Mouse (Mus musculus) embryonic facial prominence, embryonic 14.5 days (tissue): Measurements from ENCODE around the gene Igf2bp3. TPM values are rescaled to one million over a fixed set of nuclear protein-coding genes. Genes with fewer than 3 reads are reported as not detected.

Source experiments
- ATAC-seq: fragments of 200-750 bp; cut with Nextera tagmentation; 2 replicates; pipeline ENCODE4 v1.8.0; 2017; ENCODE audit warnings: low read depth, moderate number of reproducible peaks, moderate TSS enrichment
- DNase-seq: peaks from one replicate; pipeline ENCODE4 v3.0.0-alpha.2; 2015; ENCODE audit warnings: low spot score
- H3K27ac ChIP-seq: fragments of 300-500 bp; sonication (generic); replicated peaks from 2 replicates; pipeline ENCODE4 v1.5.1; 2014; ENCODE audit warnings: low read depth, mild to moderate bottlenecking, low read length, moderate library complexity
- H3K27me3 ChIP-seq: fragments of 300-500 bp; sonication (generic); replicated peaks from 2 replicates; pipeline ENCODE4 v1.6.1; 2014; ENCODE audit warnings: low read length; ENCODE audit not compliant: control insufficient read depth, insufficient read depth
- H3K36me3 ChIP-seq: fragments of 300-500 bp; sonication (generic); 2 replicates; pipeline ENCODE4 v1.6.1; 2014; ENCODE audit warnings: low read length, mixed read lengths; ENCODE audit not compliant: control insufficient read depth, insufficient read depth
- H3K4me1 ChIP-seq: fragments of 300-500 bp; sonication (generic); 2 replicates; pipeline ENCODE4 v1.6.1; 2014; ENCODE audit warnings: antibody characterized with exemption, low read length; ENCODE audit not compliant: control insufficient read depth, insufficient read depth
- H3K4me2 ChIP-seq: fragments of 300-500 bp; sonication (generic); 2 replicates; pipeline ENCODE4 v1.6.1; 2014; ENCODE audit warnings: low read depth, mild to moderate bottlenecking, low read length, moderate library complexity, mixed read lengths
- H3K4me3 ChIP-seq: fragments of 300-500 bp; sonication (generic); 2 replicates; pipeline ENCODE4 v1.5.1; 2014; ENCODE audit warnings: low read depth, mild to moderate bottlenecking, low read length
- H3K9ac ChIP-seq: fragments of 300-500 bp; sonication (generic); 2 replicates; pipeline ENCODE4 v1.6.1; 2014; ENCODE audit warnings: low read depth, mild to moderate bottlenecking, low read length, moderate library complexity, mixed read lengths
- H3K9me3 ChIP-seq: fragments of 300-500 bp; sonication (generic); 2 replicates; pipeline ENCODE4 v1.6.1; 2016; ENCODE audit warnings: low read length; ENCODE audit not compliant: control insufficient read depth
- WGBS: fragments of 180-500 bp; shearing (Covaris S2); extraction: QIAGEN DNeasy Blood & Tissue Kit; methylation state at CpG from one replicate; pipeline ENCODE4 v1.1.7; 2014; 5-methylcytosine and 5-hydroxymethylcytosine counted together
- polyA plus RNA-seq: library from polyadenylated mRNA; unstranded; fragments of >200 nt; fragmentation: Nextera tagmentation; extraction: Ambion mirVana; gene quantifications from 2 replicates; pipeline ENCODE4 v1.2.1, GENCODE M21; 2014

Gene Igf2bp3
- polyA plus RNA-seq, 1 experiment from 2014 or later, result 49.4 TPM

- no peaks in the 10 kb centered on the region for H3K27me3 ChIP-seq
- ATAC-seq (no peak), DNase-seq (no peak)
- 89% methylated on average over 1 of the region's 1 CpGs for WGBS
- H3K4me1 ChIP-seq, result peaks cover 19% of the 10 kb centered on the region
- no peak overlapping the region for H3K27ac ChIP-seq
- peaks cover 81% of the 10 kb centered on the region for H3K36me3 ChIP-seq
- no peak overlapping the region for H3K4me3 ChIP-seq
- no peak overlapping the region for H3K4me2 ChIP-seq
- H3K9ac ChIP-seq, result no peak overlapping the region
- no peaks in the 10 kb centered on the region for H3K9me3 ChIP-seq
Measured at GRCm38 (mm10) chr6:49099086-49099485, 115.7 kb downstream of the Igf2bp3 start.

DNA sequence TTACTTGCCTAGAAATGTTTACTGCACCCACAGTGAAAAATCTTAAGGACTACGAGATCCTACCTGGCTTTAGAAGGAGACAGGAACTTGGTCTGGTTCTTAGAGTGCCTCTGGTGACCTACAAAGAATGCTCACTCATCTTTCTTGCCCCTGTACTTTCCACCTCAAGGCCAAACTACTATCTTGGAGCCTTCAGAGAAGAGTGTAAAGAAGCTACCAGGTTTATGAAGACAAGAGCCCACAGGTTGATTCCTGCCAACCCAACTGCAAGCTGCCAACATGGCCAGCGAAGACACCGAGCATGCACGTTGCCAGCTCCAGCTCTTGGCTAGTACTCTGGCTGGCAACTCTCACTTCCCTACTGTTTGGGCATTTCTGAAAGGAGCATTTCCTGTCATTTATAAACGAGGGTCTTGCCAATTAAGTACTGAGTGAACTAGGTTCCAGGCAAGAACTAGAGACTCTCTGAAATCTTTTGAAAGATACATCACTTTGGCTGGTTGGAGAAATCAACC is 117.1 kb downstream of the Igf2bp3 start:
- 74% methylated on average over 5 of the region's 5 CpGs for WGBS
- peaks cover 79% of the 10 kb centered on the region for H3K36me3 ChIP-seq
- peak overlapping the region; percentile 35 for H3K4me2 ChIP-seq
- DNase-seq (no peak), ATAC-seq (no peak)
- H3K27me3 ChIP-seq, result no peaks in the 10 kb centered on the region
- H3K4me1 ChIP-seq, result peaks cover 19% of the 10 kb centered on the region
- no peak overlapping the region for H3K4me3 ChIP-seq
- peak overlapping the region; percentile 68 for H3K27ac ChIP-seq
- H3K9me3 ChIP-seq, result no peaks in the 10 kb centered on the region
- no peak overlapping the region for H3K9ac ChIP-seq

GRCm38 (mm10) chr6:49096933-49097461 is 117.8 kb downstream of the Igf2bp3 start:
- no peaks in the 10 kb centered on the region for H3K9me3 ChIP-seq
- peak overlapping the region; percentile 35 for H3K4me2 ChIP-seq
- ATAC-seq (peak; percentile 66), DNase-seq (peak; percentile 94)
- H3K36me3 ChIP-seq, result peaks cover 79% of the 10 kb centered on the region
- H3K4me3 ChIP-seq, result no peak overlapping the region
- 31% methylated on average over 13 of the region's 13 CpGs for WGBS
- H3K9ac ChIP-seq, result no peak overlapping the region
- no peaks in the 10 kb centered on the region for H3K27me3 ChIP-seq
- H3K4me1 ChIP-seq, result peaks cover 19% of the 10 kb centered on the region
- peak overlapping the region; percentile 68 for H3K27ac ChIP-seq

GRCm38 (mm10) chr6:49096421-49096820 is 118.3 kb downstream of the Igf2bp3 start:
- Histone ChIP-seq H3K4me1 (peaks cover 19% of the 10 kb centered on the region), H3K4me2 (no peak overlapping the region), H3K4me3 (no peak overlapping the region), H3K27ac (peak overlapping the region; percentile 68), H3K9me3 (no peaks in the 10 kb centered on the region), H3K27me3 (no peaks in the 10 kb centered on the region), H3K9ac (no peak overlapping the region), H3K36me3 (peaks cover 79% of the 10 kb centered on the region)
- WGBS, result 79% methylated on average over 7 of the region's 7 CpGs
- ATAC-seq, result no peak
- no peak for DNase-seq

DNA sequence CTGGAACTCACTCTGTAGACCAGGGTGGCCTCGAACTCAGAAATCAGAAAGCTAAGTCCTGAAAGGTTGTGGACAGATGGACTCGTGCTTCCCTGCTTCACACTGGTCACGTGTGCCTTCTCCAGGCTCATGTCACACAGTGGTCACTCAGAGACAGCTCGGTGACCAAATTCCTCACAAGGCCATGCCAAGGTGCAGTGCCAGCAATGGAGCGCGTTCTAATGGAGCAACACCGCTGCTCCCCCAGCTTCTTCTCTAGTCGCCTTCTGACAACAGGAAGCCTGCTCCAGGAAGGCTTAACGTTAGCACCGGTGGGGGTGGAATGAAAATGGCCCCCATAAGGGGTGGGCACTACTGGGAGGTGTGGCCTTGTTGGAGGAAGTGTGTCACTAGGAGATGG is 119.8 kb downstream of the Igf2bp3 start:
- no peak for DNase-seq
- Histone ChIP-seq H3K4me1 (peaks cover 19% of the 10 kb centered on the region), H3K27me3 (no peaks in the 10 kb centered on the region), H3K4me2 (no peak overlapping the region), H3K9ac (no peak overlapping the region), H3K27ac (no peak overlapping the region), H3K4me3 (no peak overlapping the region), H3K36me3 (peaks cover 85% of the 10 kb centered on the region), H3K9me3 (no peaks in the 10 kb centered on the region)
- 91% methylated on average over 10 of the region's 10 CpGs for WGBS
- no peak for ATAC-seq

DNA sequence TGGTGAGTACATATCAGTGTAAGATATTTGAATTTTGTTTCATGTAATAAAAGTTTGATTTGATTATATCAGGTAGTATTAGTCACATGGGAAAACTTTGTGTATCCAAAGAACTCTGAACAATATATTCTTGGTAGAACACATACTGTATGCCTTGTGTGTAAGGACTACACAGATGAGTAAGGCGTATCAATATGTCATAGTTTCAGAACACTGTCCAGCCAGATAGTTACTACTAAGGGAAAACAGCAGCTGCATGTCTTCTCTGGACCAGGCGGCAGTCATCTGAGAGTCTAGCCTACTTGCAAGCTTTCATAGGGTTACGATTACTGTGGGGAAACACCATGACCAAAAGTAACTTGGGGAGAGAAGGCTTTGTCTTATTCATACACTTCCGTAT is 131.7 kb downstream of the Igf2bp3 start:
- no peak overlapping the region for H3K27ac ChIP-seq
- peaks cover 51% of the 10 kb centered on the region for H3K36me3 ChIP-seq
- whole genome bisulfite sequencing, result 92% methylated on average over 4 of the region's 4 CpGs
- H3K27me3 ChIP-seq, result no peaks in the 10 kb centered on the region
- H3K4me3 ChIP-seq, result no peak overlapping the region
- DNase-seq, result no peak
- no peaks in the 10 kb centered on the region for H3K4me1 ChIP-seq
- no peak overlapping the region for H3K4me2 ChIP-seq
- ATAC-seq, result no peak
- H3K9ac ChIP-seq, result no peak overlapping the region
- no peaks in the 10 kb centered on the region for H3K9me3 ChIP-seq

DNA sequence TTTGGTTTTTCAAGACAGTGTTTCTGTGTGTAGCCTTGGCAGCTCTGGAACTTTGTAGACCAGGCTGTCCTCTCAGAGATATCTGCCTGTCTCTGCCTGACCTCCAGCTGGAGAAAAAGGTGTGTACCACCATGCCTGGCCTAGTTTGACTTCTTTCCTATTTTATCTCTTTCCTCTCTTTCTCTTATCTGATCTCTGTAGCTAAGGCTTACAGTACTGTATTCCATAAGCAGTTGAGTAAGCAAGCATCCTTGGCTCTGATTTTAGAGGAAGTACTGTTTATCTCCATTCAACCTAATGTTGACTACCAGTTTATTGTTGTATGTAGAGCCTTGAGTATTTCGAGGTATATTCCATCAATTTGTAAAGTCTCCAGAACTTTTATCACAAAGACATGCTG is 135.4 kb downstream of the Igf2bp3 start:
- Histone ChIP-seq H3K4me3 (no peak overlapping the region), H3K27me3 (no peaks in the 10 kb centered on the region), H3K4me2 (no peak overlapping the region), H3K27ac (no peak overlapping the region), H3K36me3 (peaks cover 25% of the 10 kb centered on the region), H3K4me1 (peaks cover 12% of the 10 kb centered on the region), H3K9ac (no peak overlapping the region), H3K9me3 (no peaks in the 10 kb centered on the region)
- DNase-seq (no peak), ATAC-seq (no peak)
- 88% methylated on average over 1 of the region's 1 CpGs for WGBS

DNA sequence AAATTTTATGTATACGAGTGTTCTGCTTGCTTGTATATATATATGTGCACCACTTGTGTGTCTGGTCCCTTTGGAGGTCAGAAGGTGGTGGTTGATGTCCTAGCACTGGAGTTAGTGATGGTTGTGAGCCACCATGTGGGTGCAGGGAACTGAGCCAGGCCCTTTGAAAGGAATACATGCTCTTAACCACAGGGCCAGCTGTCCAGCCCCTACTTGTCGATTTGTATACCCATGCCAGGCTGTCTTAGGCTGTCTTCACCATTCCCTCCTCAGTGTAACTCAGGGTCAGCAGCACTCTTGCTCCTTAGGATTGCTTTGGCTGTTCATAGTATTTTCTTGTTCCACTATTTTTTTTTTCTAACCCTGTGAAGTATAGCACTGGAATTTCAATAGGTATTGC is 136.9 kb downstream of the Igf2bp3 start:
- no peak overlapping the region for H3K4me2 ChIP-seq
- H3K27ac ChIP-seq, result no peak overlapping the region
- peaks cover 11% of the 10 kb centered on the region; the same call in 1 of the 2 replicates for H3K36me3 ChIP-seq
- H3K4me1 ChIP-seq, result peaks cover 12% of the 10 kb centered on the region
- WGBS, result 85% methylated on average over 2 of the region's 2 CpGs
- H3K9me3 ChIP-seq, result no peaks in the 10 kb centered on the region
- no peak overlapping the region for H3K4me3 ChIP-seq
- H3K9ac ChIP-seq, result no peak overlapping the region
- no peak for DNase-seq
- ATAC-seq, result no peak
- H3K27me3 ChIP-seq, result no peaks in the 10 kb centered on the region

DNA sequence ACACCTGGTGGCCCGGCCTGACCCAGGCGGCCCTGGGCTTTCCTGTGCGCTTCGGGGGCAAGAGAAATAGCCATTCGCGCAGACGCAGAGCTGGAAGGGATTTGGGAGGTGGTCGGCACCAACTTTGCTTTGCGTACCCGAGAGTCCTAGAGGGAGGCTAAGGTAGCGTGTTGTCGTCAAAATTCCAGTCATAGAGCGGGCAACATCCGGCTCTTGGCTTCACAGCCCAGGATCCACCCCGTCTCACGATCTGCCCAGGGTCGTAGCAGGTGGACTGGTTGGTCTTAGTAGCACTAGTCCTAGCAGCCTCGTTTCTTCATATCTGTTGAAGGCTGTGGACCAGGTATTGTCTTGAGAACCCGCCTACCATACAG is 140.7 kb downstream of the Igf2bp3 start:
- under 1% methylated on average over 17 of the region's 19 CpGs for WGBS
- Histone ChIP-seq H3K4me1 (peaks cover 12% of the 10 kb centered on the region), H3K27ac (peak overlapping the region; percentile 84), H3K9ac (peak overlapping the region; percentile 96), H3K4me2 (peak overlapping the region; percentile 73), H3K9me3 (no peaks in the 10 kb centered on the region), H3K36me3 (peaks cover 5% of the 10 kb centered on the region; the same call in 1 of the 2 replicates), H3K4me3 (peak overlapping the region; percentile 98), H3K27me3 (no peaks in the 10 kb centered on the region)
- ATAC-seq (peak; percentile 45), DNase-seq (no peak)
